Mouse (Mus musculus): ENCODE measurements around the gene Tcf7l1.

DNA sequence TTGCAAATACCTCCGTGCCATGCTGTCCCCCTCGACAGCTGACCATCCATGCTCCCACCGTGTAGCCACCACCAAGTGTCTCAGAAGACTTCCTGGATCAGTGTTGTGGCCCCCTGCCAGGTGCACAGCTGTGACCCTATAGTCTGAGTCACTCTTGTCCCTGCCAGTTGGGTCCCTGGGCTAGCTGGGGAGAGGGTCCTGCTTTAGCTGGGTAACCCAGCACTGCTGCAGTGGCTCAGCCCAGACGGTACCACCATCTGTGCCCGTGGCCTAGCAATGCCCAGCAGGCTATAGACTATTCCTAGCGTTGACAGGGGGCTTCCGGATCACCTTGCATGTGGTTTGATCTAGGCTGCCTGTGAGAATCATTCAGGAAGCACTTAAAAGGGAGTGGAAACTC, 21.2 kb upstream of the Tcf7l1 start:
- TF ChIP-seq CTCF (IDR thresholded peaks at IDR 0.05; ENCODE audit: low read depth) (no peak), EP300 (IDR thresholded peaks at IDR 0.05; ENCODE audit: low read depth) (no peak)
